Mouse (Mus musculus) heart, embryonic 14.5 days (tissue): ENCODE measurements at regions not wholly inside any gene's neighbourhood (a gene's known extent, or its start where the extent isn't known, plus 50 kb on each side); places are given as distances from the start of the nearest gene placed in this dataset.

Experiments used
- ATAC-seq: fragments of 200-750 bp; cut with Nextera tagmentation; 2 replicates; pipeline ENCODE4 v1.8.0; 2017; ENCODE audit warnings: low read depth, moderate TSS enrichment; ENCODE audit not compliant: insufficient number of reproducible peaks, insufficient read depth, low FRiP score
- H3K27ac ChIP-seq, 2 experiments: fragments of 200-500 bp in 1 of 2; fragments of 300-500 bp in 1 of 2; sonication (generic) in 1 of 2; replicated peaks in 1 of 2; 2 replicates each; pipeline ENCODE4 v1.5.1; 2012 to 2014; ENCODE audit warnings: low read depth in 2 of 2, low read length in 2 of 2, control low read depth in 1 of 2, mild to moderate bottlenecking in 1 of 2, mixed read lengths in 1 of 2; ENCODE audit not compliant: control insufficient read depth in 1 of 2, insufficient read depth in 1 of 2
- H3K27me3 ChIP-seq: fragments of 300-500 bp; sonication (generic); 2 replicates; pipeline ENCODE4 v1.6.1; 2014; ENCODE audit warnings: mild to moderate bottlenecking, low read length, control low read depth; ENCODE audit not compliant: control insufficient read depth, insufficient read depth
- H3K36me3 ChIP-seq: fragments of 300-500 bp; sonication (generic); 2 replicates; pipeline ENCODE4 v1.6.1; 2014; ENCODE audit warnings: mild to moderate bottlenecking, control low read depth, low read length, mixed read lengths; ENCODE audit not compliant: control insufficient read depth, insufficient read depth
- H3K4me1 ChIP-seq, 2 experiments: fragments of 200-500 bp in 1 of 2; fragments of 300-500 bp in 1 of 2; sonication (generic) in 1 of 2; 2 replicates each; pipeline ENCODE4 v1.6.1; 2012 to 2014; ENCODE audit warnings: low read length in 2 of 2, control low read depth in 1 of 2, mixed read lengths in 1 of 2; ENCODE audit not compliant: control insufficient read depth in 2 of 2, insufficient read depth in 2 of 2
- H3K4me2 ChIP-seq: fragments of 300-500 bp; sonication (generic); 2 replicates; pipeline ENCODE4 v1.6.1; 2014; ENCODE audit warnings: mild to moderate bottlenecking, low read length
- H3K4me3 ChIP-seq, 2 experiments: fragments of 200-500 bp in 1 of 2; fragments of 300-500 bp in 1 of 2; sonication (generic) in 1 of 2; 2 replicates each; pipeline ENCODE4 v1.5.1; 2012 to 2014; ENCODE audit warnings: low read length in 2 of 2, mild to moderate bottlenecking in 2 of 2, control low read depth in 1 of 2, low read depth in 1 of 2, moderate library complexity in 1 of 2; ENCODE audit not compliant: control insufficient read depth in 1 of 2, insufficient read depth in 1 of 2
- H3K9ac ChIP-seq: fragments of 300-500 bp; sonication (generic); 2 replicates; pipeline ENCODE4 v1.6.1; 2014; ENCODE audit warnings: mild to moderate bottlenecking, low read length
- H3K9me3 ChIP-seq: fragments of 300-500 bp; sonication (generic); 2 replicates; pipeline ENCODE4 v1.6.1; 2016; ENCODE audit warnings: low read length, control low read depth; ENCODE audit not compliant: control insufficient read depth
- WGBS: fragments of 180-500 bp; shearing (Covaris S2); extraction: QIAGEN DNeasy Blood & Tissue Kit; methylation state at CpG from one replicate; pipeline ENCODE4 v1.1.7; 2014; 5-methylcytosine and 5-hydroxymethylcytosine counted together

DNA sequence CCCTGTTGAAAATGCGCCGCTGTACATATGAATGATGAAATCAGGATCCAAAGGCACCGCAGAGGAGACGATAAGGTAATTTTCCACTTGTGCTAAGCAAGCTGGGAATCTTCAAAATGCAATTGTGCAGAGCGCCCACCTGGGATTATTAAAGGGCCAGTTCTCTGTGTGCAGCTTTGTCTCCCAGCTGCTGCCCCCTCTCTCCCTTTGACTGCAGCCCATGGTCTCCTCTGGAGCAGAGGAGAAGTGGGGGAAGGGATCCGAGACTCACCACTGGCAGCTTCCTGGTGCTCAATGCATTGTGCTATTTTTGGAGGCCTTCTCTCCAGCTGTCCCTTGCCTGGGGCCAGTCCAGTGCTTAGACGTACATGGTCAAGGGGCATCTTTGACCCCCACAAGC, 127.1 kb downstream of the Chst1 start:
- Histone ChIP-seq H3K27me3 (no peaks in the 10 kb centered on the region), H3K4me1 (peaks cover 12 to 17% of the 10 kb centered on the region in 2 experiments), H3K4me3 (no peak overlapping the region), H3K9me3 (peaks cover 7% of the 10 kb centered on the region; the same call in 1 of the 2 replicates), H3K9ac (no peak overlapping the region), H3K27ac (no peak overlapping the region), H3K36me3 (no peaks in the 10 kb centered on the region), H3K4me2 (0 out of 2 replicates have a peak overlapping the region, but pooled peaks have one; percentile 3)
- peak; percentile 60; the same call in 1 of the 2 replicates for ATAC-seq
- WGBS: 61% methylated on average over 7 of the region's 7 CpGs

DNA sequence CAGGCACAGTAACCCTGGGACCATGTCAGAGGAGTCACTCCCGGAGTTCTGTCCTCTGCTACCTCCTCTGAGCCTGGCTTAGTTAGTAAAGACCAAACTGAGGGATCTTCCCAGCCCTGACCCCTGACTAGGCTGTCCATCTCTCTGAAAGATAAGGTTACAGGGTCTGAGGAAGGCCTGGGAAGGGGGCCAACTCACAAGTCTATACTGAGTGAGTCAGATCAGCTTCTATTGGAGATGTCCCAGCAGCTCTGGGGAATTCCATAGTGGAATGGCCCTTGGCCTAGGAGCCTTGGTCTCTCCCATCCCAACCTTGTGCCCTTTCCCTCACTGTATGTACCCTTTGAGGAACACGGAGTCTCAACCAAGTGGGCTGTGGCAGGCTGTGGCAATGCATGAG, 127.7 kb downstream of the Chst1 start:
- 82% methylated on average over 2 of the region's 2 CpGs for WGBS
- Histone ChIP-seq H3K9me3 (peaks cover 3% of the 10 kb centered on the region; the same call in 1 of the 2 replicates), H3K27ac (no peak overlapping the region; a peak in 1 of 4 replicates), H3K9ac (no peak overlapping the region), H3K4me3 (no peak overlapping the region), H3K36me3 (no peaks in the 10 kb centered on the region), H3K4me2 (no peak overlapping the region), H3K4me1 (peaks cover 12 to 17% of the 10 kb centered on the region in 2 experiments), H3K27me3 (no peaks in the 10 kb centered on the region)
- no peak for ATAC-seq

DNA sequence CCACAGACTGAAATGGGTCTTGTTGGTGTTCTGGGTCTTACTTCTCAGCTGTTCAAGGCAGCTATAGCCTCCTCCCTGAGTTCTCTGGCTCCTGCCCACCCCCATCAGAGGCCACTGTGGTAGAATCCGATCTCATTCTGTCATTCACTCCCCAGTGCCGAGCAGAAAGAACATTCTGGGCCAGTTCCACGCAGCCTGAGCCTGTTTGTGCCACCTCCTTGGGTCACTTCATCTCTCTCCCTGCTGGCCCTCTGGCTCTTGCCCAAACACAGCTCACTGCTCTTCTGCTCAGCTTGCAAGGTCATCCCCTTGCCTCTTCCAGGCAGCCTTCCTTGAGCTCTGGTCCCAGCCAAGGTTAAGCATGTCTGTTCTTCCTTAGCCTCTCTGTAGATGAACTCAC, 128.9 kb downstream of the Chst1 start:
- WGBS: 74% methylated on average over 3 of the region's 3 CpGs
- Histone ChIP-seq H3K4me1 (peaks cover 12 to 17% of the 10 kb centered on the region in 2 experiments), H3K36me3 (no peaks in the 10 kb centered on the region), H3K9me3 (no peaks in the 10 kb centered on the region), H3K9ac (no peak overlapping the region), H3K27me3 (no peaks in the 10 kb centered on the region), H3K27ac (no peak overlapping the region), H3K4me2 (no peak overlapping the region), H3K4me3 (no peak overlapping the region)
- no peak for ATAC-seq

DNA sequence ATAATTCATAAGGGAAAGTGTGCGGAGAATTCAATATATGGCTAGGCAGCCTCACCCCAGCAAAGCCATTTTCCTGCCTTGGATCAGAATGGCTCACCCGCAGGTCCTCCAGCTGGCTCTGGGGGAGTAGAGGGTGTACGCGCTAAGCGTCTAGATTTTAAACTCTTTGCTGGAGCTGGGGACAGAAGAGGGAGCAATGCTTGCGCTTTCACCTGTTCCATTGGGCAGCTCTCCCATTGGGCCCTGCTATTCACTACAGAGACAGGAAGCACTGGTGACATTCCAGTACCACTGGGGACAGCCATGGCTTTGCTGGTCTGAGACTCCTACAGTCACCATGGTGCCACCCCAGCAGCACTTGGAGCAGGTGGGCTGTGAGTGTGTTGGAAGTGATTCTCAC, 130.9 kb downstream of the Chst1 start:
- H3K9me3 ChIP-seq: no peaks in the 10 kb centered on the region
- 82% methylated on average over 6 of the region's 6 CpGs for WGBS
- H3K4me1 ChIP-seq: peaks cover 12 to 17% of the 10 kb centered on the region in 2 experiments
- no peak overlapping the region for H3K4me2 ChIP-seq
- H3K9ac ChIP-seq: no peak overlapping the region
- no peak overlapping the region for H3K27ac ChIP-seq
- H3K36me3 ChIP-seq: no peaks in the 10 kb centered on the region
- ATAC-seq: no peak
- H3K27me3 ChIP-seq: no peaks in the 10 kb centered on the region
- H3K4me3 ChIP-seq: no peak overlapping the region

DNA sequence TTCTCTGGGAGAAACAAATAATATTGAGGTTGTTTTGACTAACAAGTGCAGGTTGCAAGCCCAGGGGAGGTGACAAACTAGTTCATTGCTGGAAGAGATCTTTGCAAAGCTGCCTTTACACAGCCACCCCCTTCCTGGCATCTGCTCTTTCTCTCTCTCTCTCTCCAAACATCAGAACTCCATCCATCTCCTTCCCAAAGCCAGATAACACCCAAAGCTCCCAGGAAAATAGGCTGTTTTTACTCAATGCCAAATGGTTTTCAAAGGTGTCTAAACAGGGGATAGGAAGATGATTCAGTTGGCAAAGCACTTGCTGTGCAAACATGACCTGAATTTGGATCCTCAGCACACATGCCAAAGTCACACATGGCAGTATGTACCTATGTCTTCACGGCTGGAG, 133.9 kb downstream of the Chst1 start:
- Histone ChIP-seq H3K27ac (no peak overlapping the region), H3K9ac (no peak overlapping the region), H3K27me3 (no peaks in the 10 kb centered on the region), H3K36me3 (no peaks in the 10 kb centered on the region), H3K4me1 (no peaks in the 10 kb centered on the region), H3K4me3 (no peak overlapping the region), H3K4me2 (no peak overlapping the region), H3K9me3 (no peaks in the 10 kb centered on the region)
- no peak for ATAC-seq
- WGBS: 92% methylated on average over 1 of the region's 1 CpGs

DNA sequence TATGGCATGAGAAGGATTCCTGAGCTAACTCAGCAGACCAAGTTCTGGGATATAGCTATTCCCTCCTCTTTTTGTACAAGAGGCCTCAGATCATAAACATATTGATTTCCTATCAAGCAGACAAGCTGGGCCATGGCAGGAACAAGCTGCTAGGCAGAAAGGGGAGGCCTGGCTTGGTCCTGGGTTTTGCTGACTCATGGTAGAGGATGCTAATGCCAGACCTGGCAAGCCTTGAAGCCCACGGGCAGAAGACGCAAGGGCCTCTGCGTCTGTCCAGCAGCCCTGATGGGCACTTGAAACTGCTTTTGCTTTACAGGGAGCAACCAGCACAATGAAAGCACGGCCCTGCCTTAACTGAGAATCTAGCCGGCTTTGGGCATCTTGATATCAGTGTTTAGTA, 136.3 kb downstream of the Chst1 start:
- H3K27ac ChIP-seq: no peak overlapping the region
- H3K36me3 ChIP-seq: no peaks in the 10 kb centered on the region
- no peaks in the 10 kb centered on the region for H3K27me3 ChIP-seq
- H3K9me3 ChIP-seq: no peaks in the 10 kb centered on the region
- 78% methylated on average over 5 of the region's 5 CpGs for WGBS
- H3K4me3 ChIP-seq: no peak overlapping the region
- H3K4me2 ChIP-seq: no peak overlapping the region
- ATAC-seq: no peak
- peaks cover 0 to 6% of the 10 kb centered on the region in 2 experiments; a peak in 1 of 4 replicates for H3K4me1 ChIP-seq
- no peak overlapping the region for H3K9ac ChIP-seq

DNA sequence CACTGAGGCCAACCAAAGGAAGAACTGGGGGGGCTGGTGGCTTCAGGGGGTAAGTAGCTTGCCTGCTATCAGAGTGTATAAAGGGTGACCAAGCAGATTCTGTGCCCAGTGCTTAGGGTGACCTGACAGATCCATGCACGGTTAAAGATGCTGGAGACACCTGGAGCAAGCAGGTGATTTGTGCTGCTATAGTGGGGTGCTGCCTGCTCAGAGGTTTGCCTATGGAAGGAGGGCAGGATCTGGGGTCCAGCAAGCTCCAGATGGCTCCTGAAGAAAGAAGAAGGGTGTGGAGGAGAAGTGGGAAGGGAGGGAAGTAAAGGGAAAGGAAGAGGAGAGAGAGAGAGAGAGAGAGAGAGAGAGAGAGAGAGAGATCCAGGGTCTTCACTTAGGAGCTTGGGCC, 137.8 kb downstream of the Chst1 start:
- ATAC-seq: no peak
- Histone ChIP-seq H3K27ac (no peak overlapping the region), H3K27me3 (no peaks in the 10 kb centered on the region), H3K9ac (no peak overlapping the region), H3K4me1 (peaks cover 2 to 10% of the 10 kb centered on the region in 2 experiments; a peak in 3 of 4 replicates), H3K9me3 (no peaks in the 10 kb centered on the region), H3K4me2 (no peak overlapping the region), H3K4me3 (no peak overlapping the region), H3K36me3 (no peaks in the 10 kb centered on the region)
- 80% methylated on average over 1 of the region's 1 CpGs for WGBS

DNA sequence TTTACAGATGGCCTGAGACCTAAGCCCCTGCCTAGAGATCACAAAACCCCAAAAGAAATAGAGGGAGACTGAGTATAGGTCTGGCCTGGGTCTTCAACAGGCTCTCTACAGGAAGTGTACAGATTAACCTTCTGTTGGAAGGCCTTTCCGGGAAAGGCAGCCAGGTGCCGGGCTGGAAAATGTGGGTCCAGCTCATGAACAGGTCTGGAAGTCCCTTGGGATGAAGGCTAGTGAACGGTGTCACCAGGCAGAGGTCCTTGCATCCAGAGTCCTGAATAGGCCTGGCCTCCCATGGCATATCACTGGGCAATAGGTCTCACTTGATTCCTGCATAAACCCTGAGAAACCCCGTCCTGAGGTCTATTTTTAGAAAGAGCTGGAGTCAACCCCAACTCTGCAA, 140.1 kb downstream of the Chst1 start:
- Histone ChIP-seq H3K9me3 (no peaks in the 10 kb centered on the region), H3K4me3 (no peak overlapping the region), H3K27ac (no peak overlapping the region), H3K9ac (no peak overlapping the region), H3K4me1 (peaks cover 4 to 15% of the 10 kb centered on the region in 2 experiments; a peak in 3 of 4 replicates), H3K36me3 (no peaks in the 10 kb centered on the region), H3K27me3 (no peaks in the 10 kb centered on the region), H3K4me2 (no peak overlapping the region)
- no peak for ATAC-seq
- 69% methylated on average over 4 of the region's 4 CpGs for WGBS
